Mouse (Mus musculus) gastrocnemius, postnatal 4 days (tissue): Measurements from ENCODE around the gene Nap1l4. TPM values are rescaled to one million over a fixed set of nuclear protein-coding genes. Genes with fewer than 3 reads are reported as not detected.
"Not testable (repeated sequence)": the region's sequence is repeated elsewhere in the genome, so short reads cannot be mapped to it uniquely, and the experiment has no call there.

ENCODE experiments used
- DNase-seq, 2 experiments: peaks; one replicate each; pipeline ENCODE4 v3.0.0; 2021 to 2022; ENCODE audit warnings: low spot score in 2 of 2, mixed read lengths in 2 of 2
- long read RNA-seq, 2 experiments: library from polyadenylated mRNA; stranded (forward); transcript quantifications; one replicate each; pipeline ENCODE4 v2.0.0; 2021
- total RNA-seq, 2 experiments: library from RNA; stranded (reverse); gene quantifications; 2 replicates each; pipeline ENCODE4 v1.2.3; 2021

Nap1l4 gene
- total RNA-seq, result 100 to 1,000 TPM; 160 to 164 TPM
- long read RNA-seq, experiment 1, transcript Nap1l4-201 (16 exons, 2,285 nt), result minor isoform, 15 of 112 reads
- long read RNA-seq, experiment 1, transcript Nap1l4-206 (15 exons, 2,259 nt), result major isoform, 68 of 112 reads
- long read RNA-seq, experiment 1, partial matches to known transcripts, result 6 of 112 reads
- long read RNA-seq, experiment 1, other reads (novel, unspliced or antisense), result 23 of 112 reads
- long read RNA-seq, experiment 2, transcript Nap1l4-201 (16 exons, 2,285 nt), result minor isoform, 24 of 165 reads
- long read RNA-seq, experiment 2, transcript Nap1l4-206 (15 exons, 2,259 nt), result major isoform, 103 of 165 reads
- long read RNA-seq, experiment 2, partial matches to known transcripts, result 9 of 165 reads
- long read RNA-seq, experiment 2, other reads (novel, unspliced or antisense), result 28 of 165 reads

DNA sequence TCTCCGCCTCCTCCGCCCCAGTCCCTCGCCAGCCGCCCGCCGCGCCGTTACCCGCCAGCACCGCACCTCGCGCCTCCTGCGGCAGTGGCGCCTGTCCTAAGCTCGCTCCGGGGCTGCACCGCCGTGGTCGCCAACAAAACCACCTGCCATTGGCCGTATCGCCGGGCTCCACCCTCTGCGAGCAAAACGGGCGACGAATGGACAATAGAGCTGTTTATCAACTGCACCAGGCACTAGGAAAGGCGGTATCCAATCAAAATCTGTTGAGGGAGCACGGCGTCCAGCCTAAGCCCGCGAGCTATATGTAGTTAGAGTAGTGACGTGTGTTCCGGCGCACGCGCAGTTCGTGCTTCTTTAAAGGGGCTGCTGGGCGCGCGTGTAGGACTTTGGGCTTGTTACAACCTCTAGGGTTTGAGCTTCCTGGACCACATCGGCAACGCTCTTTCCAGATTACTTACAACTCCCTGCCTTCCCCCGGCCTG is at the start of gene Nap1l4:
TSS of gene Nap1l4 (minus strand) at position 131 of the 482 bp plus-strand sequence.
- peak; percentile 94 to 97 for DNase-seq

DNA sequence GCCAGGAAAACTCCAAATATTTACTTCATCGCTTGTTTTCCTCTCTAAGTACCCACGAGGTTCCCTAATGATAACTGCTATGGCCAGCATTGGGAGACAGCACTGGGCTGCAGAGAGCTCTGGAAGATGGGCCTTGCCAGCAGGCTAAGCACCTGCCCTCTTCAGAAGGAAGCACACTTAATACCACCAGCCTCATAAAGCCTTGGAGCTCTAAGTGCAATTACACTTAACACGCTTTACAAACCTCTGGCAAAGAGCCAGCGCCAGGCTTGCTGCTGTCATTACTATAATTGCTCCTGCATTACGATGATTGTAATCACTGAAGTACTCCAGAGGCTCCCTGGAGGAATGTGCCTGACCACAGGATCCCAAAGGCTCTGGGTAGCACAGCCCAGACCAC is 46.0 kb upstream of the Nap1l4 start:
- no peak for DNase-seq

DNA sequence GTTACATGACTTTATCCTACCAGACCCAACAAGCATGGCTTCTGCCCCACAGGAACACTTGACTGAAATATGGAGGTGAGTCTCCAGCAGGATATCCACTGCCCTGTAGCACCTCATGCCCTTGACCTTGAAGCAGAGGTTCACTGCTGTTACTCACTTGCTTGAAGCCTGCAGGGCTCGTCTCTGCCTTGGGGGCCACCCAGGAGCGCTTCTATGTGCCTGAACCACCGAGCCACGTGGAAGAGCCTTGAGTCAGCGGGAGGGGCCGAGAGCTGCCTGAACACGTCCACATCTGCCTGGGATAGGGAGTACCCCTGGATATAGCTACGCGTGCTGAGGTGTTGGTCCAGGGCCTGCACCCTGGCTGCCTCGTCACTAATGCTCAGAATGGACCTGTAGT is 43.3 kb upstream of the Nap1l4 start:
- DNase-seq, result no peak

DNA sequence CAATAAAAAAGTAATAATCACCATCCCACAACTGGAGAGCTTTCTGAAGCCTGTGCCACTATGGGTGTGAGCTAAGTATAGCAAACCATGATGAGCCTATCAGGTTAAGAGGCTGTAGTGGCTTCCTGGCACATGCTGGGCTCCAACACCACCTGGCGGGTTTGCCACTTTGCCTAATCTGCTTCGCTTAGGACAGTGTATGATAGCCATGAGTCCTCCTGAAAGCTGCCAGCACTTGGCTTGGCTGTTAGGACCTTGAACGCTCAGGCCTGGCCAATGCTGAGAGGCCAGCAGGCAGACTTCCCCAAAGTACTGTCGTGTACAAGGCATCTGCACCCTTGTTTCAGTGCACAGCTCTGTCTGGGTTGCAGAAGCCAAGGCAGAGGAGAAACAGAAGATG is 39.1 kb upstream of the Nap1l4 start:
- no peak for DNase-seq

DNA sequence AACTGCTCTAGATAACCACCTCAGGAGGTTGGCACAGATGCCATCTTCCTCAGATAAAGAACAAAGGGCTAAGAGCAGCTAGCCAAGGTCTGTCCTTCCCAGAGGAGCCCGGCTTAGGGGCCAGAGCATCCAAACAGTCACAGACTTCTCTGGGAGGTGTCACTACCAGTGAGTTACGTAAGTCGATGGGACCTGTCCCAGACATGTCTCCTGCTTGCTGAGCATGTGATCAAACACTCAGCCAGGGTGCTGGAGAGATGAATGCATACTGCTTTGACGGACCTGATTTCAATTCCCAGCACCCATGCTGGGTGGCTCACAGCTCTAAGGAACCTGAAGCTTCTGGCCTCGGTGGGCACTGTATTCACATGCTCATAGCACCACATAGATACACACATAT is 38.7 kb upstream of the Nap1l4 start:
- DNase-seq, result no peak

DNA sequence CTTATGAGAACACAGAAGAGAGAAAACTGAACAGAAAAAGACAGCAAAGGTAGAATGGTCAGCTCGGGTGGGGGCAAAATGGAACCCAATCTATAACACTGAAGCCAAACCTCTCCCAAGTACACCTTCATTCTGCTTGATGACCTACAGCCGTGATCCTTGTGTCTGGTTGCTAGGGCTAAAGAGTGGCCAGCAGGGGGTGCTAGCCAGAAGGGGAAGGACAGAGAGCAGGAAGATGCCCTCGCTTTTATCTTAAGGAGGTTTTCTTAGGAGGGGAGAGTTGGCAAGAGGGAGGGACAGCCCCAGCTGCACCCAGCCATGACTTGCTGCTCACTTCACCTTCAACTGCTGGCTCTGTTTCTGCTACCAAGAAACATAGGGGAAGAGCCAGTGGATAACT is 35.0 kb upstream of the Nap1l4 start:
- peak in 1 of 2 experiments; percentile 63 for DNase-seq

DNA sequence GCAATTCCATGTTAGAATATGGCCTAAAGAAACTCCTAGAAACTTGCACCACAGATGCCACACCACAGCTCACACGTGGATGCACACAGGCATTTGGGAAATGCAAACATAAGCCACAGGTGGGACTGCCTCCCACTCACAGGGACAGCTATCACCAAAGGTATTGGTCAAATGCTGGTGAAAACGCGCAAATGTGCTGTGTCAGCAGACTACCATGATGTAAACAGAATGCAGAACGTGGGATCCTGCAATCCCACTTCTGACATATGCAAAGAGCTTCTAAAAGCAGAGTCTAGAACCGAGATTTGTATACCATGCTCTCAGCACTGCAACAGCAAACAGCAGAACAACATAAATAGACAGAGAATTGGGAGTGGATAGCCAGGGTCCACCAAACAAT is 34.1 kb upstream of the Nap1l4 start:
- no peak for DNase-seq

DNA sequence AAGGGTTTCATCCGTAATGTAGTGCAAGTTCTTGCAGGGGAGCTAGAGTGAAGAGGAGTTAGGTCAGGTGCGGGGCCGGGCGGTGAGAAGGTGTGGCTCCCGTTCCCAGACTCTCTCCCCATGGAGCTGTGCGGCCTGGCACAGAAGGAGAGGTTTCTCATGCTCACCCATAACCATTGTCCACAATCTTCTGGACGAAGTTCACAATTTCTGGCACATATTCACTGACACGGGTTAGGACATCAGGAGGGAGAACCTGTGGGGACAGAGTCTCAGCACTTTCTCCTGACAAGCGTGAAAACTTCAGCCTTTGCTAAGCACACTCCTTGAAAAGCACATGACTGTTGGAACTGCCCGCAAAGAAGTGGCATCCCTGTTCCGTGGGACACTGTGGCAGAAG is 26.8 kb upstream of the Nap1l4 start:
- no peak for DNase-seq

DNA sequence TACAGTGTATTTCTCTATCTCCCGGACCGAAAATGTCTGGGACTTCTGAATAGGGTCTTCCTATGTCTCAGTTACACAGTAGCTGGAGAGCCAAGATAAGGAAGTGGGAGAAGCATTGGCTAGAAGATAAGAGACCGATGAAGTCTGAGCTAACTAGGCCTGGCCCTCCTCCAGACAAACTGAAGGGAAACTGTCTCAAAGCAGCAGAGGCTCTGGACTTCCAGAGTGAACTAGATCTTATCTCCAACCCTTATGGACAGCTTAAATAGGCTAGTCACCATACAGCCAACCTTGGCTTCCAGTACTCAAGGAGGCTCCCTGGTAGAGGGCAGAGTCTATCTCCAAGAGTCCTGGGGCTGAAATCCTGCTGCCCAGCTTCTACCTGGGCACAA is 16.7 kb upstream of the Nap1l4 start:
- DNase-seq, result no peak

DNA sequence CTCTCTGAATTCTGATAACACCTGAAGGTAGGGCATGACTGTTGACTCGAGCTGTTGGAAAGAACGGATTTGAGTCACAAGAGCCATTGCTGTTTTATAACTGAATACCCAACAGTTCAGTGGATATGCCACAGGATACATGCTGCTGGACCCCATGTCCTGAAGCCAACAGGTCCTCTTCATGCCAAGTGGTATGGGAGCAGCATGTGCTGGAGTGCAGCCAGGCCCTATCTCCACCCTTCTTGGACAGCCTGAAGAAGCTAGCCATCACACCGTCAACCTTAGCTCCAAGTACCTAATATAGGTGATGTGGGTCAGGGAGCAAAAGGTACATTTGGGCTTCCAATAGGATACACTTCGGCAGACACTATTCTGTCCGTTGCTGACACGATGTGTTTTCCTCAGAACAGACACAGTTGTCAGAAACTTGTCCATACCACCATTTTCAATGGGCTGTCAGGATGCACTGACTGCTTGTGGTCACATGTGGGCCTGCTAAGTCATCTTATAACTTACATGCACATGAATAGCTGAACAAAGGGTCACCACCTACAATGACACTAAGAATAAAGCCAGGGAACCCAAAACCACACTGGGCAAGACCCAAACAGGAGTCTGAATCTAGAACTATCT is 16.2 kb upstream of the Nap1l4 start:
- DNase-seq, result no peak

DNA sequence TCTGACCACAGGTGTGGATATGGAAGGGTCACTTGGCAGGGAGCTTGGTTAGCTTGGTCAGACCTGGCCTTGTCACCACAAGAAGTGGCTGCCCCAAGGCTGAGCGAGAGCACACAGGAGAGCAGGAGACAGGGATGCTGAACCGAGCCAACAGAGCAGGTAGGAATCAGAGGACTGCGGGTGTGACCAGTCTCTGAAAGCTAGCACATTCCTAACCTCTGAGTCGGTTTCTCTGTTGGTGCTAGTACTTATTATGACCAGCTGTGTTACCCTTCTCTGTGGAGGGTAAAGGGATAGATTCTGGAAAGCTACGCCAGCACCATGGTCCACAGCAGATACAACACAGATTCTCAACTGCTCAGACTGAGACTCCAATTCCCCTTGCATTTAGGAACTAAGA is 14.9 kb upstream of the Nap1l4 start:
- no peak for DNase-seq

DNA sequence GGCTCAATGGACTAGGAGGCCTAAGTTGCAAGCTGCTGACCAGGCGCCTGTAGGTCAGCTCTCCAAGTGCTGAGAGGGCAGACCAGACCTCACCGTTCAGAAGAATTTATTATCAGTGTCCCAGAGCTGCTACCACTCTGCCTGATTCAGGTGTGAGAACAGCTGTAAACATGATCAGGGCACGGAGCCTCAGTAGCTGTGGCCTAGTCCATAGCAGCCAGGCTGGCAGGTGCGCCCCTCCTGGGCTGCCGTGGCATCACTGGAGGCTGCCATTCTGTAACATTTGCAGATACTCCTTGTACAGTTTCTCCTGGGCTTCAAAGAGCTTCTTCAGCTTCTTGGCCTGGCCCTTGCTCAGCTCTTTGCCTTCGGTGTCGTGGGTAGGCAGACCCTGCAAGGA is 8.7 kb upstream of the Nap1l4 start:
- no peak for DNase-seq

DNA sequence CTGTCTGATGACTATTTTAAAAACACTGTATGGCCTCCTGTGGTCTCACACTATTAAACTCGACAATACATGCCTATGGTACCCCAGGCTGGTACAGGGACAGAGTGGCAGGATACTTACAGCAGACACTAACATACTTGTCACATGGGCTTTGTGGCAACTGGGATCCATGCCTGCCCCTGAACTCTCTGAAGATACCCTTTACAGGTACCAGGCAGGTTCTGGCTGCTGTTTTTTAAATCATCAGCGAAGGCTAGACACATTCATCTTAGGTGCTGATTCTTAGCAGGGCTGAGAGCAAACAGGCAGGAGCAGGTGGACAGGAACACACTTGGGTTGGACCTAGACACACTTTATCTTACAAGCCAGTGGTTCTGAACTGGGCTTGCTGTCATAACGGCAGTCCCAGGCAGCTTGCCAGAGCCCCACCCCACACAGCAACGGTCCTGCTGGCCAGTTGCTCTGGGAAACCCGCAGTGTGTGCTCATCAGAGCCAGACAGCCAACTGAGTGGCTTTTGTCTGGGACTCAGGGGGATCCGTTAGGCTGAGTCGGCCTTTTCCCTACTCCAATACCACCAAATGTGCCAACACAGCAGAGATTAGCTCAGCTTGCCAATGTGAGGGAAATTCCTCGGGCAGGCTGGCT is 8.2 kb upstream of the Nap1l4 start:
- DNase-seq, result peak in 1 of 2 experiments; percentile 58

DNA sequence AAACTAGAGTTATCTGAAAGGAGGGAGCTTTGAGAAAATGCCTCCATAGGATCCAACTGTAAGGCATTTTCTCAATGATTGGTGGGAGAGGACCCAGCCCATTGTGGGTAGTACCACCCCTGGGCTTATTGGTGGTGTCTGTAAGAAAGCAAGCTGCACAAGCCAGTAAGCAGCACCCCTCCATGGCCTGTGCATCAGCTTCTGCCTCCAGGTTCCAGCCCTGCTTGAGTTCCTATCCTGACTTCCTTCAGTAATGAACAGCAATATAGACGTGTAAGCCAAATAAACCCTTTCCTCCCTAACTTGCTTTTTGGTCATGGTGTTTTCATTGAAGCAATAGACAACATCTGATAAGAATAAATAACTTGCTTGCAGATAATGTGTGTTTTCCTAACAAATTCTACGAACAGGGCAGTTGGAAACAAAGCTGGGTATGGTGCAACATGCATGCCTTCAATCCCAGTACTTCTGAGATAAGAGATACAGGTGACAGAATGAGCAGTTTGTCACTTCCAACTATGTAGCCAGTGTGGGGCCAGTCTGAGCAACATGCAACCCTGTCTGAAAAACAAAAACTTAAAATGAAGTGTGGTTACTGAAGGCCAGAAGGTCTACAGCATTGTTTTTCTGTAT is 798 bp upstream of the Nap1l4 start:
- no peak for DNase-seq

DNA sequence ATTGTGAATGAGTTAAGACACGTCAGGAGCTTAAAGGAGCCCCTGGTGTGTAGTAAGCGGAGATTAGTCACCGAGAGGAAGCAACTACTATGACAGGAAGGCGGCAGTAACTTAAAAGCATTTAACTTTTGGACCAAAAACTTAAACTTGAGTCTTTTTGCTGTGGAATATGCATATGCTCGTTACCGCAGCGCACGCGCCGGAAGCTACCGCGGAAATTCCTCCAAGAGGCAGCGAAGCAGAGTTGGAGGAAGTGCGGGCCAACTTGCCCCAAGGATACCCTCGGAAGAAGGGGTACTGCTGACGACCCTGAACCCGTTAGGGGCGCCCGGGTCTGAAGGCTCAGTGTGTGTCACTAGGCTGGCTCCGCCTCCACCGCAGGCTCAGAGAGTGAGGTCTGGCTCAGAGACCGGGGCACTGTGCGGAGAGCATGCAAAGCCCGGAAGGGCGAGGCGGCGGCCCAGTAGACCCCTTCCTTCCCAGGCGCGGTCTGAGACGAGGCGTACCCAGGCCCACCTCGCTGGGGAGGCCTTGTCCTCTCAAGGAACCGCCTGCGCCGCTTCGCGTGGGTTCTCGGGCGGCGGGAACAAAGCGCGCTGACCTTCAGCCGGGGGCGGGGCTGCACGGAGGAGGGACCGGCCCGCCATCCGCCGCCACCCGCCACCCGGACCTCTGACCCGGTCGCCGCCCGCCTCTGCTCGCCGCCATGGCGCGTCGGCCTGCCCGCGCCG is 510 bp downstream of the Nap1l4 start:
- no peak for DNase-seq

DNA sequence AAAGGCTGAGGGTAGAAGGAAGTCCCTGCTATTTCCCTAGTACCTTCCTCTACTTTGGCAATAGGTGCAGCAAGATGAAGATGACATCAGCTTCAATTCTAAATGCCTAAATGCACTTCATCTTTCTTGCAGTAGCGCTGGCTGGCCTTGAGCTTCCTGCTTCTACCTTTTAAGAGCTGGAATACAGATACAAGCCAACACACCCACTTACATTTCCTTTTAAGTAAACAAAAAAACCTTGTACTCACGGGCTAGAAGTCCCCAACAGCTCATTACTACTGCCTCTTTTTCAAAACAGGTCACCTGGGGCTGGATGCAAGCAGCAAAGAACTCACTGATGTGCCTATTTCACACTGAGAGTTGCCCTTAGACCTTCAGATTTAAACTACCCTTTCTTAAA is 2.4 kb downstream of the Nap1l4 start:
- DNase-seq, result no peak

DNA sequence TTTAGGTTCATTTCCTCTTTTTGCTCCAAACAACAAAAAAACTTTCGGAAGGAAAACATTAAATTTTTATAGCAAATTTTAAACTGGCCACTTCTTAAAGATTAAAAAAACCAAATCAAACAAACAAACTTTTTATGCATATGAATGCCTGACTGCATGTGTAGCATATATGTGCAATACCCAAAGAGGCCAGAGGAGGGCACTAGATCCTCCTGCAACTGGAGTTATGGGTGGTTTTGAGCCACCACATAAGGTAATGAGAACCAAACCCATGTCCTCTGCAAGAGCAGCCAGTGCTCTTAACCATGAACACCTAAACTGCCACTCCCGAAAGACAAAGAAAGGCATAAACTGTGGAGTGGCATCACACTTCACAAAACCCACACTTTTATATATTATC is 4.5 kb downstream of the Nap1l4 start:
- DNase-seq, result no peak

DNA sequence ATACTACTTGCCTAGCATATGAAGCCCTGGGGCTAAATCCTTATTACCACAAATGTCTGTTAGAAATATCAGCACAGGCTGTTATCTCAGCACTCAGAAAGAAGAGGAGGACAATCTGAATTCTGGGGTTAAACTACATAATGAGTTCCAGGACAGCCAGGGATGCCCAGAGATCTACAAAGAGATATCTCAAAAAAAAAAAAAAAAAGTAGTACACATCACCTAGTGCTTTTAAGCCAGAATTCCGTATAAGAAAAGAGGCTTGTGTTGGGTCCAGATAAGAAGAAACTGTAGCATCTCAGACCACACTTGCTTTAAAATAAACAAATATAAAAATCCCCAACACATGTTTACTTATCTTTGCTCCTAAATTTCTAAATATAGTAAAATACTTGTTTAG is 10.2 kb downstream of the Nap1l4 start:
- no peak for DNase-seq

DNA sequence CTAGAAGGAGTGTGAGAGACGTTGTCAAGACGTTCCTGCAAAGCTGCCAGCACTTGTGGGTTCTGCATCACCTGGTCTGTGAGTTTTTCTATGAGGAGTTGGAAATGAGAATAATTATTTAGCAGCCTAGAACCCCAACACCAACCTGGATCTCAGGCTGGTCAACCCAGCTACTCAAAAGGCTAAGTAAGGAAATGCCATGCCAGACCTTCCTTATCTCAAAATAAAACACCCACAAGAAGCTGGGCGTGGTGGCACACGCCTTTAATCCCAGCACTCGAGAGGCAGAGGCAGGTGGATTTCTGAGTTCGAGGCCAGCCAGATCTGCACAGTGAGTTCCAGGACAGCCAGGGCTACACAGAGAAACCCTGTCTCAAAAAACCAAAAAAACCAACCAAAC is 10.7 kb downstream of the Nap1l4 start:
- not testable (repeated sequence) for DNase-seq

DNA sequence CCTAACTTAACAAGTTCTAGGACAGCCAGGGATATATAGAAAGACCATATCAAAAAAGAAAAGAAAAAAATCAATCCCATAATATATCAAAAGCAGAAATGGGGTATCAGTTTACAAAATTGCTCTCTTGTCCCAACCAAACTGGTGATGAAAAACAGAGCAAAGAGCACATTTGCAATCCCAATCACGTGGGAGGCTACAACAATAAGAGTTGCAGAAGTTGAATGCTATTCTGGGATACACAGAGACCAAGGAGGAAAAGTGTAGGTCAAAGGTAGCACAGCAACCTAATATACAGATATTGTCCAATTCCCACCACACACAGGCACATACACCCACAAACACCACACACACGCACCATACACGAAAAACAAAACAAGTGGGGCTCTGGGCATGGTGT is 12.7 kb downstream of the Nap1l4 start:
- DNase-seq, result no peak

DNA sequence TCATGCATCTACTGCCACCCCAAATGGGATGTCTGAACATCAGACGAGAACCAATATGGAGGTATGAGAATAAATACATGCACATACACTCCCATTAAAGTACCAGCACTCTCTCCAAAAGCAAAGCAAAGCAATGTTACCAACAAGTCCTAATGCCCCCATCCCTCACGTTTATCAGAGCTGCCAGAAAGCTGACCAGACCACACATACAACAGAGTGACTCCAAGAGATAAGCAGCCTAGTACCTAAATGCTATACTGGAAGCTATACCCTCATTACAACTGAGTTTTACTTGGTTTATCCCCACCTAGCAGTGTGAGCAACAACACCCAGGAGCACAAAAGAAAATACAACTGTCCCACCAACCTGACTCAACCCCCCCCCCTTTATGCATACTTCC is 15.6 kb downstream of the Nap1l4 start:
- DNase-seq, result no peak
